Mouse (Mus musculus) layer of hippocampus, postnatal 25 days (tissue): ENCODE data around the gene Hps4. TPM values are rescaled to one million over a fixed set of nuclear protein-coding genes. Genes with fewer than 3 reads are reported as not detected.

Experiments used
- DNase-seq, 2 experiments: peaks; one replicate each; pipeline ENCODE4 v3.0.0; 2022; ENCODE audit warnings: mixed read lengths in 2 of 2, low spot score in 1 of 2; ENCODE audit errors: extremely low spot score in 1 of 2
- total RNA-seq, 2 experiments: library from RNA; stranded (reverse); gene quantifications; 2 replicates each; pipeline ENCODE4 v1.2.3; 2021

Hps4 gene
- total RNA-seq, 2 experiments from 2014 or later = 30.3 to 40.8 TPM

DNA sequence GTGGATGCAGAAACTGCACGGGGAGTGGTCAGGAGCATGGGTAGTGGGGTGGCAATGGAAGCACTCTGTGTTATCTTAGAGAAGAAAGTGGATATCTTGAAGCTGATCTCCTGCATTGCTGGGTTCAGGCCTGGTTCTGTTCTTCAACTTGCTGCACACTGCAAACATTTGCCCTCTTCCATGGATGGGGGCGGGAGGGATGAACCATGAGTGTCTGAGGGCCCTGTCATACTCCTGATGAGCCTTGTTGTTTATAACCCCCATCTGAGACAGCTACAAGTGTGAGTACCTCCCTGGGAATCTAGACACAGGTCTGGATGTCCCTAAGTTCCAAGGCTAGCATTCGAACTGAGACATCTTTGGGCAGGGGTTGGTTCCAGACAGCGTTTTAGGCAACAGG lies 21.5 kb upstream of the Hps4 start:
- DNase-seq = no peak

DNA sequence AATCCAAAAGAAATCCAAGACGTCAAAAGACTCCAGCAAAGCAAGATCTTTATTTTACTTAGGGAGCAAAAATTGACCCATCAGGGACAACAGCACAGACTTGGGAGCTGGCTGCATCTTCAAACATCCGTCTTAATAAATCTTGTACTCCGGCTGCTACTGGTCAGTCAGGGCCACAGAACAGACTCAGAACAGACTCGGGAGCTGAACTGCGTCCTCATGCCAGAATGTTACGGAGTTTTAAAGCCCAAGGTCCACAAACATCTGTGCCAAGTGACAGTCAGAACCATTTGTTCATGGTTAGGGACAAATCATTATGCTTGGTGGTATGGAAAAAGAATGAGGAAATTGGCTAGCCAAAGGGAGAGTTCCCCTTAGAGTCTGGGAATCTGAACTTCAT lies 19.6 kb upstream of the Hps4 start:
- DNase-seq = no peak

DNA sequence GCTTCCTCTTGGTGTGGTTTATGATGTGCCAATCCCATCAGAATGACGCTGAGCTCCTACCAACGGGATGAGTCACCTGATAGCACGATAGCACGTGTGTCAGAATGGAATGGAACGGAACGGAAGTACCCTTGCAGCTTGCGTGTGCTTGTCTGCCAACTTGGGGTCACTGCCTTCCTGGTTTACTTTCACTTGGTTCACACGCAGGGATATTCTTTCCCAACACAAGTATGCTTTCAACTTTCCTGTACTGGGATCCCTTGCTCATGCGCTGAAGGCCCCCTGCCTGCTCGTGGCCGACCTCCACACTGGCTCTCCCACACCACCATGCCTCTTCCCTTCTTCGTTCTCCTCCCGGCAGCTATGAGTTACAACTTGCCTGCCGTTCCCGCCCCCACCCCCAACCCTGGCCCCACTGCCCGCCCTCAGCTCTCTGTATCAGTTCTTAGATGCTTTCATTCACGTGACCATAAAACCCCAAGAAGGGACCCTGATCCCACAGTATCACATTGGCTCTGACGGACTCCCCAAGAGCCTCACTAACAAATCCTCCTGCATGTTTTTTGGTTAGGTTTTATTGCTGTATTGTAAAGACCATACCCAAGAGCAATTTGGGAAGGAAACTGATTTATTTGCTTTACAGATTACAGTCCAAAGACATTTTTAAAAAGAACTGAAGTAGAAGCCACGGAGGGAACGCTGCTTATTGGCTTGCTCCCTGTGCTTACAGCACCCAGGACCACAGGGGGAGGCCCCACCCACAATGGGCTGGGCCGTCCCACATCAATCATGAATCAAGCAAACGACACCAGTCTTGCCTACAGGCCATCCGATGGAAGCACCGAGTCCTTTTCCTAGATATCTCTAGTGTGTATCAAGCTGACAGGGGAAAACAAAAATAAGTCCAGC lies 18.0 kb upstream of the Hps4 start:
- DNase-seq = no peak

GRCm38 (mm10) chr5:112325546-112326445 lies 17.1 kb upstream of the Hps4 start, which contains the start of gene Tfip11:
Gene Tfip11, plus strand, starts transcription at chr5:112326358.
- DNase-seq = peak; percentile 97

DNA sequence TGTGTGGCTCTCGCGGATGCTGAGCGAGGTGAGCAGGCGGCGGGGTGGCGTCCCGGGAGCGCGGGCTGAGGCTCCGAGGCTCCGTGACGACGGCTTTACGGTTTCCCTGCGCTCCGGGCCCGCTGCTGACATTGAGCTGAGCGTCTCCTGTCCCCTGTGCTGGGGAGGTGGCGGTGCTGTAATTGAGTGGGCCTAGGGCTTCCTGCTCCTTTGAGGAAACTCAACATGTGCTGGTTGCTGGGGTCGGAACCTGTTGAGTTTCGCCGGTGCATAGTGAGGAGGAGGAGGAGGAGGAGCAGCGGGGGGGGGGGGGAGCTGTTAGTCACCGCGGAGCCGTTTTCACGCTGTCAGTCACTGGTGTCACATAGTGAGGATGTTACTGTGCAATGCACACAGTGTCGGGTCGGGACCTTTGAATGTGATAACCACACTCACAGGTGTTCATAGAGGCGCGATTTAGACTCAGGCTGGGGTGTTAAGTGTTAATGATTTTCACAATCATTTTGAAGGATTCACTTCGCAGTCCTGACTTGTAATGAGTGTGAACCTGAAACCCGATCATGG lies 16.4 kb upstream of the Hps4 start:
- DNase-seq = no peak

DNA sequence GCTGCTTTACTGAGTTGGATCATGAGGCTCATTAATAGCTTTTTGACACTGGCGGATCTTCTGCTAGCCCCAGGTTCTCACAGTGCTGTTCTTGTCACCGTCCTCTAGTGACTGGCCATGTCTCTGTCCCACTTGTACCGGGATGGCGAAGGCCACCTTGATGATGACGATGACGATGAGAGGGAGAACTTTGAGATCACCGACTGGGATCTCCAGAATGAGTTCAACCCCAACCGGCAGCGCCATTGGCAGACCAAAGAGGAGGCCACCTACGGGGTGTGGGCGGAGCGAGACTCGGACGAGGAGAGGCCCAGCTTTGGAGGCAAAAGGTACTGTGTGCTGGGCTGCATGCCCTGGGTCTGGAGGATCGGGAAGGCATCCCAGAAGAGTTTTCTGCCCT lies 15.0 kb upstream of the Hps4 start:
- DNase-seq = no peak

GRCm38 (mm10) chr5:112329805-112330564 lies 12.9 kb upstream of the Hps4 start:
- DNase-seq = no peak

DNA sequence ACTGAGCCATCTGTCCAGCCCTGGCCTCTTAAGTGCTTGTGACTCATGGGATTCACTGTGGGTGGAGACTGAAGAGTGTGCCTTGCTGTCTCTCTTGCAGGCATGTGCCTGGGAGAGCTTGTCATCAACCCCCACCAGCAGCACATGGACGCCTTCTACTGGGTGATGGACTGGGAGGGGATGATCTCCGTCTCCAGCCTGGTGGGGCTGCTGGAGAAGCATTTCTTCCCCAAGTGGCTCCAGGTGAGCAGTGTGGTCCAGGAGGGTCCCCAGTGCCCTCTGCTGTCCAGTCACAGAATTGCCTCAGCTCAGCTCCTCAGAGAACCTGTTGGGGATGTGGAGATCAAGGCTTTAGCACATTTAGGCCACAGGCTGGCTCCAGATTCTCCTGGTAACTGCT lies 7.4 kb upstream of the Hps4 start:
- peak in 1 of 2 experiments; percentile 56 for DNase-seq

DNA sequence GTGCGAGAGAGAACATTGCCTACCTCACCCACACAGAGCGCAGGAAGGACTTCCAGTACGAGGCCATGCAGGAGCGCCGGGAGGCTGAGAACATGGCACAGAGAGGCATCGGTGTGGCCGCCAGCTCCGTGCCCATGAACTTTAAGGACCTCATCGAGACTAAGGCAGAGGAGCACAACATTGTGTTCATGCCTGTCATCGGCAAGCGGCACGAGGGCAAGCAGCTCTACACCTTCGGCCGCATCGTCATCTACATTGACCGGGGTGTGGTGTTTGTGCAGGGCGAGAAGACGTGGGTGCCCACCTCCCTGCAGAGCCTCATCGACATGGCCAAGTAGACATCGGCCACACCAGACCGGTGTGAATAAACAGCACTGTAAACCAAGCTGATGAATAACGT lies 5.9 kb upstream of the Hps4 start:
- DNase-seq = no peak

- DNase-seq = no peak
These were observed 3.7 kb upstream of the Hps4 start for GRCm38 (mm10) chr5:112339215-112339614.

DNA sequence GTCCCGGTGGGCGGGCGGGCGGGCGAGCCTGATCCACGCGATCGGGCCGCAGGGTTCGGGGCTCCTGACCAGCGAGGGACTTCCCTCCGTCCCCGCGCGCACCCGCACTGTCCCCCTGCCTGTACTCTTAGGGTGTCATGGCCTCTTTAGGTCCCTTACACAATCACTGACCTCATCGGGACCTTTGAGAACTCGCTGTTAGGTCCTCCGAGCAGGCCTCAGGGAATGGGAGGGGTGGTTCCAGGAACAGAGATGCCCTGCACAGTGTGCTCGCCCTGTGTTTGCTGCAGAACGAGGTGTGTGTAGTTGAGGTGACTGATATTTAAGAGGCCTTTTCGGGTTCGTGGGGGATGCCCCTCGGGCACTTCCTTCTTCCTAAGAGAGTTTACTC lies 317 bp downstream of the Hps4 start:
- DNase-seq = no peak

DNA sequence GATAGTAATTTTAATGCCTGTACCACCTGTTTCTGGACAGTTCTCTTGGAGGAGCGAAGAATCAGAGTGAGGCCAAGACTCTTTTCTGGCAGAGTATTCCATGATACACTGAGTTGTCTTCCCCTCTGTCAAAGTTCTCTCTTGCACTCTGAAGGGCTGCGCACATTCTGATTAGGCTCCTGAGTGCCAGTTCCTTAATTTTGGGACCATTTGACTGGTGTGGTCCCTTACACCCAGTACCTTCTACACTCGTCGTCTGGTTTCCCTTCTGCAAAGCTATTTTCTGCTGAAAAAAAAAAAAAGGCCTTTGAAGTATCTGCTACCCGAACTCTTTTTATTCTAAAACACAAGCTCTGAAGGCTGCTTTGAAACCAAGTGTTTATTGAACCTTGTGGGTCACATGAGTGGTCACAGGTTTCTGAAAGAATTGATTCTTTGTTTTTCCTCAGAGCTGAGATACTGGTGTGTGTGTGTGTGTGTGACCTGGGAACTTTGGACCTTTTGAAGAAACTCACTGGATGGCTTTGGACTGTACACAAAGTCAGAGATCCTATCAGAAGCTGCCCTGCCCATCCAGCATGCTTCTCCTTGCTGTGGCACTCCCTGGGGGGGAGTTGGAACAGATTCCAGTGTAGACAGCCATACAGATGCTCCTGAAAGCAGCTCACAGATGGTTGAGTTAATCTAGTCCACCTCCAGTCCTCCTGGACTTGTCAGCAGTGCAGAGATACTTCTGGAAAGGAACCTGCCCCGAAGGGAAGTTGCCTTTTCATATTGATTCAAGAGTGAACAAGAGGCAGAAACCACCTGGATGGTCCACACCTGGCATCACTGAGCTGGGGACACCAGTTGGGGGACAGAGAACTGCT lies 1.4 kb downstream of the Hps4 start:
- no peak for DNase-seq

DNA sequence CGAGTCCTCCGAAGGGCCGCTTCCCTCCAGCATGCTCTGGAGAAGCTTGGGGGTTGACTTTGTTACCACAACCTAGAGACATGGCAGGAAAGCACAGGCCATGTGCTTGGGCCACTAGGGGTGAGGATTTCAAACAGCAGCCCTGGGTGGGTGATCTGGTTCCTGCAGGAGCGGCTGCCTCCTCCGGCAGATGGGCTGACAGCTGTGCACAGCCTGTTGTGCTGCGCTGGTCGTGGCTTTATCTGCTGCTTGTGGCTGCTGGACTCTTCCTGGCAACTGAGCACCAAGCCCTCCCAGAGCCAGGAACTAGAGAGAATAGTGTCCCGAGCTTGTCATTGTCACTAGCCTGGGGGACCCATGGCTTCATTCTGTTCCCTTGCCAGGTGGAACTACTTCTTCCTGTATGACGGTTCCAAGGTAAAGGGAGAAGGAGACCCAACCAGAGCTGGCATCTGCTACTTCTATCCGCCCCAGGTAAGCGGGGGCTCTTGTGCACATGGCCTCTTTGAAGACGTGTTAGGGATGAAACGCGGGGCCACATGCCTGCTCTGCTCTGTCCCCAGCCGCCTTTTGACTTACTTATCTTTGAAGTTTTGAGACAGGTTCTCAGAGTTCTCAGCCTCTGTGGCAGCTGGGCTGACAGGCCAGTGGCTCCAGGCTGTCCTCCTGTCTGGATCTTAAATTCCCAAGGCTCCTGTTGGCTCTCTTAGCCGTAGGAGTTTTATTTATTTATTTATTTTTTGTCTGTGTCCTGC lies 3.5 kb downstream of the Hps4 start:
- no peak for DNase-seq

GRCm38 (mm10) chr5:112349169-112349568 lies 6.3 kb downstream of the Hps4 start:
- DNase-seq = no peak

DNA sequence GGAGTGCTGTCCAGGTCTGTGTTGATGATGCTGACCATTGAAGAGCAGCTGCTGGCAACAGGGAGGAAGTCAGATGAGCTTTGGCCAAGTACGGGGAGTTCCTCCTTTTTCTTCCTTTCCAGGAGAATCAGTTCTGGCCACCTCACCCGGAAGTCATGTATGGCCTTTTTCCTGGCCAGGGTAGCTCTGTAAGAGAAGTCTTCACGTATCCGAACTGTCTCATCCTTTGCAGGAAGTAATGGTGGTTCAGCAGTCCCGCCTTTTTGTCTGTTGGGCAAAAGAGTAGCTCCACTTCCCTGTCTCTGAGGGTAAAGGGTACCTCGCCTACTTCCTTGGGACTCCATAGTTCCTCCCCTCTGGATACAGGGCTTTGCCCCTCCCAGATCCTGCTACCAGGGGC lies 12.6 kb downstream of the Hps4 start:
- DNase-seq = no peak

- no peak for DNase-seq
These were observed 13.0 kb downstream of the Hps4 start, which contains the start of gene Gm6583 for GRCm38 (mm10) chr5:112355910-112356309. Gene Gm6583, minus strand, starts transcription at chr5:112356033.

DNA sequence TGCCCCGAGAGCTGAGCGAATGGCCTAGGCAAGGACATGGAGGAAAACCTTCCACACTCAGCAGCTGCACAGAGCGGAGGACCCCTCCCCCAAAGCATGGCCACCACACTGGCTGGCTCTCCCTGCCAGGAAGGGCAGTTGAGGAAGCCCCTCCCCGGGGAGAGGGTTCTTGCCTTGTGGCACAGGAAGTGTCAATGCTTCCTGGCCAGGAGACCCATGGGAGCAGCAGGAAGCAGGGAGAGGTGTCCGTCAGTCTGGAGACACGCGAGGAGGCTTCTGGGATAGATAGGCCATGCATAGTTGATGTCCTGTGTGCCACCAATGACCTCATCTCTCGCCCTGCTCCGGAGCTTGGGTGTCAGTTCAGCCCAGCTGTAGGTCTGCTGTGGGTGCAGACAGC lies 13.4 kb downstream of the Hps4 start:
- no peak for DNase-seq

- DNase-seq = no peak
These were observed 16.6 kb downstream of the Hps4 start for GRCm38 (mm10) chr5:112359520-112359919.

- no peak for DNase-seq
These were observed 17.2 kb downstream of the Hps4 start for GRCm38 (mm10) chr5:112360077-112360476.
